Mouse (Mus musculus) CH12.LX (cell line): ENCODE results near the gene Med15.

Source experiments
- CTCF ChIP-seq, 2 experiments: IDR thresholded peaks in 1 of 2; conservative IDR thresholded peaks in 1 of 2; 2 replicates each; pipeline ENCODE4 v1.5.1; 2011 to 2012; ENCODE audit warnings: low read depth in 2 of 2, low read length in 2 of 2, improper control_type of control experiment in 1 of 2, inconsistent platforms in 1 of 2, mild to moderate bottlenecking in 1 of 2, moderate library complexity in 1 of 2
- MEF2A ChIP-seq: IDR thresholded peaks from 2 replicates; pipeline ENCODE4 v1.6.1; 2014; ENCODE audit warnings: low read depth, mild to moderate bottlenecking, inconsistent platforms, low read length, improper control_type of control experiment, borderline replicate concordance
- RCOR1 ChIP-seq: conservative IDR thresholded peaks from 2 replicates; pipeline ENCODE4 v1.6.1; 2012; ENCODE audit warnings: low read depth, mild to moderate bottlenecking, inconsistent platforms, low read length, improper control_type of control experiment
- UBTF ChIP-seq: IDR thresholded peaks from 2 replicates; pipeline ENCODE4 v1.6.1; 2012; ENCODE audit warnings: low read depth, mild to moderate bottlenecking, inconsistent platforms, low read length, improper control_type of control experiment, moderate library complexity

- TF ChIP-seq MEF2A (no peak), UBTF (no peak), RCOR1 (no peak), CTCF (conservative IDR thresholded peaks at IDR 0.05 in 1 of 2, IDR thresholded peaks at IDR 0.05 in 1 of 2; ENCODE audit: low read depth in 2 of 2, low read length in 2 of 2) (no peak)
Observed at GRCm38 (mm10) chr16:17641301-17641700, 91.4 kb downstream of the Med15 start.
